8 mouse cellular contexts compared by ENCODE assay signal in genomic region chr4:149567432-149568026, GRCm38 (mm10). TPM values are rescaled to one million over a fixed set of nuclear protein-coding genes. Genes with fewer than 3 reads are reported as not detected.
DNase-seq lines count a peak whose midpoint lies in the region; TF ChIP-seq lines count a peak whose summit lies in the region.

No protein-coding gene starts in this region.

- no peaks in the 10 kb centered on the region for H3K4me1 ChIP-seq in MEL (ENCODE audit: control insufficient read depth in 1 of 2, insufficient read depth in 2 of 2, low read length in 2 of 2)
- peaks cover 4% of the 10 kb centered on the region for H3K4me1 ChIP-seq in thymus, adult 2 months (replicated peaks; ENCODE audit: control insufficient read depth, insufficient read depth, low read length)

- intact Hi-C loops in heart, postnatal 25 days (cut with DNase I): no loop called here

- no peaks in the 10 kb centered on the region for H3K36me3 ChIP-seq in MEL (ENCODE audit: control insufficient read depth in 1 of 2, insufficient read depth in 2 of 2, low read length in 2 of 2)
- H3K36me3 ChIP-seq in thymus, adult 2 months (ENCODE audit: control insufficient read depth, insufficient read depth, low read length): no peaks in the 10 kb centered on the region

- no peak overlapping the region for H3K4me3 ChIP-seq in MEL (ENCODE audit: control insufficient read depth in 1 of 2, insufficient read depth in 1 of 2, low read depth in 2 of 2, low read length in 2 of 2)
- H3K4me3 ChIP-seq in thymus, adult 2 months (ENCODE audit: control insufficient read depth, insufficient read depth, low read length): no peak overlapping the region

- H3K27ac ChIP-seq in MEL (ENCODE audit: control insufficient read depth, low read depth, low read length): no peak overlapping the region
- H3K27ac ChIP-seq in thymus, adult 2 months (ENCODE audit: control insufficient read depth, insufficient read depth, low read length): no peak overlapping the region

- no peak for TF ChIP-seq CTCF in MEL (IDR thresholded peaks at IDR 0.05 in 2 of 3, conservative IDR thresholded peaks at IDR 0.05 in 1 of 3; ENCODE audit: control insufficient read depth in 1 of 3, insufficient read depth in 1 of 3, low read depth in 2 of 3, low read length in 3 of 3, poor library complexity in 1 of 3, severe bottlenecking in 1 of 3)
- no peak for TF ChIP-seq CTCF in thymus, adult 2 months (IDR thresholded peaks at IDR 0.05; ENCODE audit: borderline replicate concordance, control insufficient read depth, extremely low read depth, insufficient read depth, low read length, poor library complexity)

- no peaks in the 10 kb centered on the region for H3K9me3 ChIP-seq in MEL (replicated peaks; ENCODE audit: insufficient read depth, low read length)

- TF ChIP-seq EP300 in MEL (IDR thresholded peaks at IDR 0.05; ENCODE audit: low read depth in 1 of 2, low read length in 2 of 2): no peak

- no peak for TF ChIP-seq POLR2A in MEL (IDR thresholded peaks at IDR 0.05; ENCODE audit: control insufficient read depth in 1 of 2, insufficient read depth in 1 of 2, low read depth in 1 of 2, low read length in 2 of 2, poor library complexity in 1 of 2)
- TF ChIP-seq POLR2A in thymus, adult 2 months (IDR thresholded peaks at IDR 0.05; ENCODE audit: control insufficient read depth, extremely low read depth, insufficient read depth, low read length, poor library complexity): no peak

- DNase-seq in cerebellum, adult 9-11 months: peak; percentile 56
- no peak for DNase-seq in cerebellum, postnatal 4 days (ENCODE audit: low spot score in 2 of 2)
- DNase-seq in MEL (ENCODE audit: low read depth, low spot score): peak; percentile 68
- DNase-seq in kidney, adult 8-10 months: peak; percentile 67 to 73
- peak; percentile 69 for DNase-seq in lung, postnatal 14 days
- no peak for DNase-seq in thymus, adult 2 months
- no peak for DNase-seq in heart, postnatal 25 days (ENCODE audit: low spot score)
- no peak for DNase-seq in right cerebral cortex, adult 2 months (ENCODE audit: low spot score in 2 of 2)

- no peaks in the 10 kb centered on the region for H3K79me2 ChIP-seq in MEL (ENCODE audit: control insufficient read depth, insufficient read depth, low read length, poor library complexity)

- H3K27me3 ChIP-seq in MEL (ENCODE audit: control insufficient read depth in 1 of 2, insufficient read depth in 2 of 2, low read length in 2 of 2): no peaks in the 10 kb centered on the region
- H3K27me3 ChIP-seq in thymus, adult 2 months (ENCODE audit: control insufficient read depth, insufficient read depth, low read length): no peaks in the 10 kb centered on the region

- no peak overlapping the region for H3K9ac ChIP-seq in MEL (ENCODE audit: control insufficient read depth, low read depth, low read length, poor library complexity, severe bottlenecking)

- WGBS in thymus, adult 2 months: 77% methylated on average over 8 of the region's 8 CpGs

- no peak for TF ChIP-seq RAD21 in MEL (IDR thresholded peaks at IDR 0.05; ENCODE audit: low read depth, low read length)

TF ChIP-seq in MEL, 35 proteins besides CTCF, POLR2A, EP300 and RAD21:
- TF ChIP-seq GATA1 (IDR thresholded peaks at IDR 0.05; ENCODE audit: low read depth, low read length): peak; percentile 53; the same call in 1 of the 2 replicates
- TF ChIP-seq CHD2 (IDR thresholded peaks at IDR 0.05; ENCODE audit: low read length): 0 out of 2 replicates have a peak, but pooled peaks have one; percentile 25
- TF ChIP-seq TAL1 (IDR thresholded peaks at IDR 0.05; ENCODE audit: low read length): no peak
- TF ChIP-seq MAZ (IDR thresholded peaks at IDR 0.05; ENCODE audit: low read depth, low read length): 0 out of 2 replicates have a peak, but pooled peaks have one; percentile 30
- peak; percentile 12; the same call in 1 of the 2 replicates for TF ChIP-seq ZNF384 (IDR thresholded peaks at IDR 0.05; ENCODE audit: low read depth, low read length)
- no peak for TF ChIP-seq CHD1 (IDR thresholded peaks at IDR 0.05; ENCODE audit: low read depth, low read length)

RNA-seq across cellular contexts. Expression of gene Clstn1, which starts 18.7 kb away (rescaled TPM):
- 19.3 and 26.6 TPM in 2 replicates for total RNA-seq in MEL (2012; rRNA removed)
- 1 to 10 TPM in 1 of 2 experiments, not detected in 1; 6.1 TPM for polyA plus RNA-seq in MEL (2012; ENCODE audit: insufficient read depth in 1 of 2, insufficient read length in 2 of 2, low read depth in 1 of 2, low replicate concordance in 2 of 2, missing spikeins in 1 of 2)
- polyA plus RNA-seq in thymus, adult 2 months (2012; rRNA removed): 21.6 and 24.5 TPM in 2 replicates
- total RNA-seq in heart, postnatal 25 days (2021): 10 to 100 TPM; 80.7 to 84.0 TPM

RNA-seq across cellular contexts. Expression of gene Ctnnbip1, which starts 49.5 kb away (rescaled TPM):
- total RNA-seq in MEL (2012; rRNA removed): 10.8 and 12.7 TPM in 2 replicates
- 10 to 100 TPM in 1 of 2 experiments, not detected in 1; 20.2 TPM for polyA plus RNA-seq in MEL (2012; ENCODE audit: insufficient read depth in 1 of 2, insufficient read length in 2 of 2, low read depth in 1 of 2, low replicate concordance in 2 of 2, missing spikeins in 1 of 2)
- 13.2 and 17.9 TPM in 2 replicates for polyA plus RNA-seq in thymus, adult 2 months (2012; rRNA removed)
- 10 to 100 TPM; 33.0 to 35.4 TPM for total RNA-seq in heart, postnatal 25 days (2021)

Comparison
In these comparisons a context has a peak if more than half of its experiments do, and no peak if none do; other contexts are left out.
1. DNase-seq: peak in cerebellum, adult 9-11 months (single experiment), MEL (single experiment), kidney, adult 8-10 months (2 of 2) and lung, postnatal 14 days (single experiment); none in cerebellum, postnatal 4 days (0 of 2), thymus, adult 2 months (single experiment), heart, postnatal 25 days (single experiment) and right cerebral cortex, adult 2 months (0 of 2).